Mouse (Mus musculus): ENCODE measurements around the gene Ptgir.

DNA sequence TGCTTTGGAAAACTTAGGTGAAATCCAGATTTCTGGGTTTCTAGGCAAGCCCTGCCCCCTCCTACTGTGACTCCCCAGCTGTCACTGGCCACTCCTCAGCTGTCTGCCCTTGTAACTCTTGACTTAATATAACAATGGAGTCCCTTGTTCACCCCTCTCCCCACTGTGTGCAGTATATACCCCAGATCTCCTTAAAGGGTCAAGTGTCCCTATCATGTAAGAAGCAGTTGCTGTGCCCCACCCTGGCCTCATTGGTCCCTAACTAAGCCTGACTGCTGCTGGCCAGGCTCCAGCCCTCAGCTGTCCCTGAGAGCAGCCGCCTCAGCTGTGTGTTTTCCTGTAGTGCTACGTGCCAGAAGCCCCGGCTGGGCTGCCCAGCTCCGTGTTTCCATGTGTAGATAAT is 41.7 kb downstream of the Ptgir start:
- TF ChIP-seq TAL1 (IDR thresholded peaks at IDR 0.05; ENCODE audit: low read length) (no peak), GATA1 (IDR thresholded peaks at IDR 0.05; ENCODE audit: low read length) (no peak)
